Mouse (Mus musculus) R1 (cell line): ENCODE data around the gene Swi5.

Source experiments
- DNase-seq: peaks from one replicate; pipeline ENCODE4 v3.0.0-alpha.2; 2018; ENCODE audit warnings: low read depth, low spot score

Swi5 gene

GRCm38 (mm10) chr2:32287923-32288367 lies at the start of gene Swi5:
TSS of gene Swi5 (minus strand) at chr2:32288075.
- DNase-seq = peak; percentile 99

- DNase-seq = no peak
These were observed 48.0 kb upstream of the Swi5 start for GRCm38 (mm10) chr2:32335888-32336287.

GRCm38 (mm10) chr2:32332159-32332558 lies 44.3 kb upstream of the Swi5 start:
- DNase-seq = no peak

GRCm38 (mm10) chr2:32329531-32329930 lies 41.7 kb upstream of the Swi5 start:
- no peak for DNase-seq

GRCm38 (mm10) chr2:32328911-32329460 lies 41.1 kb upstream of the Swi5 start:
- no peak for DNase-seq

GRCm38 (mm10) chr2:32327200-32327599 lies 39.3 kb upstream of the Swi5 start:
- no peak for DNase-seq

GRCm38 (mm10) chr2:32325342-32325741 lies 37.5 kb upstream of the Swi5 start:
- DNase-seq = no peak

- peak; percentile 52 for DNase-seq
These were observed 36.4 kb upstream of the Swi5 start for GRCm38 (mm10) chr2:32324322-32324721.

GRCm38 (mm10) chr2:32322754-32323741 lies 35.2 kb upstream of the Swi5 start:
- no peak for DNase-seq

- no peak for DNase-seq
These were observed 33.9 kb upstream of the Swi5 start for GRCm38 (mm10) chr2:32321591-32322298.

- no peak for DNase-seq
These were observed 32.8 kb upstream of the Swi5 start for GRCm38 (mm10) chr2:32320721-32321120.

- no peak for DNase-seq
These were observed 32.0 kb upstream of the Swi5 start for GRCm38 (mm10) chr2:32319586-32320580.

GRCm38 (mm10) chr2:32318709-32319585 lies 31.1 kb upstream of the Swi5 start:
- DNase-seq = no peak

GRCm38 (mm10) chr2:32317791-32318417 lies 30.0 kb upstream of the Swi5 start:
- peak; percentile 56 for DNase-seq

GRCm38 (mm10) chr2:32316887-32317656 lies 29.2 kb upstream of the Swi5 start:
- DNase-seq = no peak

- no peak for DNase-seq
These were observed 27.9 kb upstream of the Swi5 start for GRCm38 (mm10) chr2:32315751-32316150.

GRCm38 (mm10) chr2:32314831-32315230 lies 27.0 kb upstream of the Swi5 start:
- DNase-seq = no peak

- peak; percentile 90 for DNase-seq
These were observed 24.6 kb upstream of the Swi5 start for GRCm38 (mm10) chr2:32312318-32312964.
